Mouse (Mus musculus) brain, embryonic 14.5 days (tissue): ENCODE measurements at regions not wholly inside any gene's neighbourhood (a gene's known extent, or its start where the extent isn't known, plus 50 kb on each side); places are given as distances from the start of the nearest gene placed in this dataset.

Experiments used
- CTCF ChIP-seq: fragments of 200-500 bp; IDR thresholded peaks from 2 replicates; pipeline ENCODE4 v1.5.1; 2012; ENCODE audit warnings: inconsistent platforms, mild to moderate bottlenecking, moderate library complexity, borderline replicate concordance; ENCODE audit not compliant: insufficient read depth, insufficient read length; ENCODE audit errors: extremely low read depth
- POLR2A ChIP-seq: fragments of 200-500 bp; IDR thresholded peaks from 2 replicates; pipeline ENCODE4 v1.6.1; 2012; ENCODE audit warnings: mild to moderate bottlenecking, inconsistent platforms, borderline replicate concordance; ENCODE audit not compliant: poor library complexity, insufficient read depth, insufficient read length, severe bottlenecking; ENCODE audit errors: extremely low read depth

DNA sequence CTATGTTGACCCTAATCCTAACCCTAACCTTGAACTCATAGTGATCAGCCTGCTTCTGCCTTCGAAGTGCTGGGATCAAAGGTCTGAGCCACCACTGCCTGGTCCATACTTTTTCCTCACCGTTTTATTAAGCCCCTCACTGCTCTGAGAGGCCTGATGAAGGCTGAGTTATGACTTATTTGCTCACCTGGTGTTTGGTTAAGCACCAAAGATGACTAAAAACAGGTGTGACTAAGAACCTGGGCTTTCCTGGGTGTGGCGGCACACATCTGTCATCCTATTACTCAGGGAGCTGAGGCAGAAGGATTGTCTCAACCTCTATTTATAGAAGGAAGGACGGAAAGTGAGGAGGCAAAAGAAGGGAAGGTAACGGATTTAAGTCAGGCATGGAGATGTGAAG is 137.5 kb upstream of the Max start:
- TF ChIP-seq POLR2A: no peak
- no peak for TF ChIP-seq CTCF
